Mouse (Mus musculus): ENCODE data around the gene Slc9a7. TPM values are rescaled to one million over a fixed set of nuclear protein-coding genes. Genes with fewer than 3 reads are reported as not detected.

Gene Slc9a7
- 6.1 and 7.6 TPM in 2 replicates for polyA plus RNA-seq (2015; fragmentation: Nextera tagmentation; extraction: Ambion mirVana)

DNA sequence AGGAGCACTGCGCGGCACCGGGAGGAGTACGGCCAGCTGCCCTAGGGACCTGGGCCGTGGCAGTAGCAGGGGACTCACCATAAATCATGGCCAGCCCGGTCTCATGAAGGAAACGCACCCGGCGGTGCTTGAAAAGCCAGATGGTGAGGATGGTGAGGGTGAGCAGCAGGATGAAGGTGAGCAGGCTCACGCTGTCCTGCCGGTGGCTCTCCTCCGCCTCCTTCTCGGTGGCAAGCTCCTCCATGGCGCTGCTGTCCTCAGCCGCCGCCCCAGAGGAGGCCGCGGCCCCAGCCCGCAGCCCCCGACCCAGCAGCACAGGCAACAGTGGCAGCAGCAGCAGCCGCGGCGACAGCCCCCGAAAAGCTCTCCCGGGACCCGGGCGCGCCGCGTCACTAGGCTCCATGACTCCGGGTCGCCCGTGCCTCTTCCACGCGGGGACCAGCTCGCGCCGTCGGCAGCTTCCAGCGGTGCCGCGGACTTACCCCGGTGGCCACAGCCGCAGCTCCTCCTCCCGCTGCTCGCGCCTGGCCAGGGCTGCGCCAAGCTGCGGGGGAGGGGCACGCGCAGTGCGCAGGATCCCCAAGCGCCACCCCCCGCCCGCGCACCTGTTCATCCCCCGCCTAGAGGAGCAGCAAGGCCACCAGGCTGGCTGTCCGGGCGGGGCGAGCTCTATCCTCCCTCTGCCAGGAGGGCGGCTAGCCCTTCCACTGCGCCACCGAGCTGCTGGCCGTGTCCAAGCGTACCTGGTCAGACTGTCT lies at the start of gene Slc9a7:
Gene Slc9a7, minus strand, starts transcription at position 526 of the 758 bp plus-strand sequence.
- H3K9me3 ChIP-seq: no peaks in the 10 kb centered on the region
- H3K4me1 ChIP-seq (replicated peaks): no peaks in the 10 kb centered on the region
- 16% methylated on average over 45 of the region's 65 CpGs for WGBS
- no peaks in the 10 kb centered on the region for H3K27me3 ChIP-seq
- peak; percentile 91 for ATAC-seq (ENCODE audit: low FRiP score)
- H3K4me2 ChIP-seq: peak within 1 kb of the TSS; percentile 58
- no peaks in the 10 kb centered on the region for H3K36me3 ChIP-seq
- H3K9ac ChIP-seq: peak within 1 kb of the TSS; percentile 79
- H3K4me3 ChIP-seq: peak within 1 kb of the TSS; percentile 60
- peak within 1 kb of the TSS; percentile 69 for H3K27ac ChIP-seq

DNA sequence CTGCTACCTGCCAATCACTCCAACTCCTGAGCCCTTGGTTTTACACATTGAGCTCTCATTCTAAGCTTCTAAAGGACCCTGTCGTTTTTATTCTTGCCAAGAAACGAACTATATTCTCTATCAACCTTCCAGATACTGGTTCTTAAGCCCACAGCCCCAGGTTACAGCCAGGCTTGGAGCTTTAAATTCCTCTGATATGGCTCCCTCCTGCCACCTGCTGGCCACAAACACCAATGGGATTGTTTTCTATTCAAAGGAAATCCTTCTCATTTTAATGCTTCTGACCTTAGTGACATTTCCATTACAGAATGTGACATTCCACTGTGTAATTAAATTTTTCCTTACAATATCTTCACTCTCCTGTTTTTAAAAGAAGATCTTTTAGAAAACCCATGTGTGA lies 44.1 kb upstream of the Slc9a7 start:
- no peaks in the 10 kb centered on the region for H3K36me3 ChIP-seq
- no peak overlapping the region for H3K4me3 ChIP-seq
- no peak overlapping the region for H3K4me2 ChIP-seq
- H3K27me3 ChIP-seq: no peaks in the 10 kb centered on the region
- ATAC-seq (ENCODE audit: low FRiP score): no peak
- no peak overlapping the region for H3K27ac ChIP-seq
- no peaks in the 10 kb centered on the region for H3K4me1 ChIP-seq (replicated peaks)
- no peak overlapping the region for H3K9ac ChIP-seq
- WGBS: 19% methylated on average over 2 of the region's 2 CpGs
- no peaks in the 10 kb centered on the region for H3K9me3 ChIP-seq

DNA sequence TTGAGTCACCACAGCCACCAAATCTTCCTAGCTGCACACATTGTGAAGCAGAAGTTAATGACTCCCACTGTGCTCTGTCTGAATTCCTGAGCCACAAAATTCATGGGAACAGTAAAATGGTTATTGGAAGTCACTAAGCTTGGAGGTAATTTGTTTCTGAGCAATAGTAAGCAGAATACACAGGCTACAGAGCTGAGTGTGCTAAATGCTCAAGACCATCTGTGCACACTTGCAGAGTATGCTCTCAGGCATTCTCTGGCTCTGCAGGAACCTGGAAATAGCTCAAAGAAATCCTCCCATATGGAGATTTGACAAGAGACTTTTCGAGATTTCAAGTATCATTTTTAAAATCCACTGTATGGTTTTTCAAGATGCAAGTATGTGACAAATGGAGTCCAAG lies 41.1 kb upstream of the Slc9a7 start:
- no peaks in the 10 kb centered on the region for H3K27me3 ChIP-seq
- no peaks in the 10 kb centered on the region for H3K4me1 ChIP-seq (replicated peaks)
- H3K9ac ChIP-seq: no peak overlapping the region
- WGBS: 81% methylated on average over 1 of the region's 1 CpGs
- no peak overlapping the region for H3K27ac ChIP-seq
- H3K36me3 ChIP-seq: no peaks in the 10 kb centered on the region
- ATAC-seq (ENCODE audit: low FRiP score): no peak
- no peak overlapping the region for H3K4me3 ChIP-seq
- no peak overlapping the region for H3K4me2 ChIP-seq
- no peaks in the 10 kb centered on the region for H3K9me3 ChIP-seq

DNA sequence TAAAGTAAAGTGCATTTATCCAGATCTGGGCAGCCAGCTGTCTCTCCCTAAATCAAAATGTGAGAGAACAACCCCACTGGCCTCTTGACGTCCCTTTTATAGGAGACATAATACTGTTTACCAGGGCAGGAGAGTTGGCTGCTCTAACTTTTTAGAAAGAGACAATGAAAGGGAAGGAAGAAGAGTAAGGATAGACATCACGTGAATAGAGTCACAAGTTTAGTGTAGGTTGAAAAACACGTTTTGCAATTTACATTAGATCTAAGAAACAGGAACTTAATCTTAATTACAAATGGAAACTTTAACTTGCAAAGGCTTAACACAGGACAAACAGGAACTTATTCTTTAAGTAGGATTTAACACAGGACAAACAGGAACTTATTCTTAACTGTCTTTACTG lies 15.6 kb upstream of the Slc9a7 start:
- 36% methylated on average over 3 of the region's 3 CpGs for WGBS

DNA sequence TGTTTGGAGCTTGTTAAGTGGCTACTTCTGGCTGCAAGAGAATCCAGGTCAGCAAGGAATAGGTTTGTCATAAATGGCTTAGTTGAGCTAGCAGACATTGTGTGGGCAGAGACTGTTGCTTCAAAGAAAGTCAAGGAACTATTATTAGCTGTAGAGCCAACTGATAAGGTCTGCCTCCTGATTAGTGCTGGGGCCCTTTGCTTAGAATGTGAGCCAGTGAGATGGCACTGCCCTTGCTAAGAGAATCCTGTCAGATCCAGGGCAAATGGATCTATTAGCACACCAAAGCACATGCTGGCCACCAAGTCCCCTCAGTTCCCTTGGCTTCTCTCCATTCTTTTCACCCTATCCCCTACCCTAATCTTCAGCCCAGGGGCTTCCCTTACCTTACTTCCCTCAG lies 14.3 kb upstream of the Slc9a7 start:
- ATAC-seq (ENCODE audit: low FRiP score): no peak
- Histone ChIP-seq H3K36me3 (no peaks in the 10 kb centered on the region), H3K4me3 (no peak overlapping the region), H3K9ac (no peak overlapping the region), H3K9me3 (no peaks in the 10 kb centered on the region), H3K4me1 (replicated peaks) (no peaks in the 10 kb centered on the region), H3K27me3 (no peaks in the 10 kb centered on the region), H3K27ac (no peak overlapping the region), H3K4me2 (no peak overlapping the region)

More for the DNA sequence above, 15.6 kb upstream of the Slc9a7 start:
- H3K9ac ChIP-seq: no peak overlapping the region
- no peaks in the 10 kb centered on the region for H3K4me1 ChIP-seq (replicated peaks)
- no peak overlapping the region for H3K27ac ChIP-seq
- no peak overlapping the region for H3K4me2 ChIP-seq
- no peak overlapping the region for H3K4me3 ChIP-seq
- no peaks in the 10 kb centered on the region for H3K36me3 ChIP-seq
- H3K9me3 ChIP-seq: no peaks in the 10 kb centered on the region
- H3K27me3 ChIP-seq: no peaks in the 10 kb centered on the region
- ATAC-seq (ENCODE audit: low FRiP score): no peak

DNA sequence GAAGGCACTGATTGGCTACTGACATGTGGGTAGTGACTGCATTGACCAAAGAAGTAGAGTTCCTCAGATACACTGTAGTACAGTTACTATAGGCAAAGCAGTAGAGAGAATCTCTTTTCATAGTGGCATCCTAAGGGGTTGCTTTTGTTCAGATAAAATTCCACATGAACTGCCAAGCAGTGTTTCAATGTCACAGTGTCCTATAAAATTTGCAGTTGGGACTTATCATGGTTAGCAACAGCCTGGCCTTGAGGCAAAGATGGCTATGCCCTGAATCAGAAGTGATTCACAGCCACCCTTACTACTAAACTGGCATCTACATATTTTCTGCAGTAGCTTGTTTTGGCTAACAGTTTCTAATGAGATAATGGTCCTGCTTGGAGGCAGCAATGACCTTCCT lies 11.7 kb upstream of the Slc9a7 start:
- H3K27ac ChIP-seq: no peak overlapping the region
- H3K36me3 ChIP-seq: no peaks in the 10 kb centered on the region
- no peak overlapping the region for H3K9ac ChIP-seq
- no peaks in the 10 kb centered on the region for H3K9me3 ChIP-seq
- no peaks in the 10 kb centered on the region for H3K27me3 ChIP-seq
- H3K4me3 ChIP-seq: no peak overlapping the region
- no peaks in the 10 kb centered on the region for H3K4me1 ChIP-seq (replicated peaks)
- ATAC-seq (ENCODE audit: low FRiP score): no peak
- H3K4me2 ChIP-seq: no peak overlapping the region

DNA sequence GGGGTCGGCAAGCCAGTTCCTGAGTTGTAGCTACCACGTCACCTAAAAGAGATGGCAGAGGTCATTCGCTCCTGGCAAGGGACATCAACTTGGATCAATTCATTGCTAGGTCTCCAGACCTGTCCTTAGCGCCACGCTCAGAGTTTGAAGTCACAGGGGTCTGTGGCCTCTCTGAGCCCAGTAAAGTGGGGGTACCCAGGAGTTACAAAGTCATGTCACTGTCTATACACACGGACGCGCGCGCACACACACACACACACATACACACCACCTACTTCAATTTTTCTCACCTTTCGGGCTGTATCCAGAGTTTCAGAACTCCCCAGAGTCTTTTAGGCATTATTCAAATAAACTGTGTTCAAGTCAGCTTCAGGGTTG lies 422 bp upstream of the Slc9a7 start:
- Histone ChIP-seq H3K4me1 (replicated peaks) (no peaks in the 10 kb centered on the region), H3K9me3 (no peaks in the 10 kb centered on the region), H3K36me3 (no peaks in the 10 kb centered on the region), H3K4me2 (peak overlapping the region; percentile 58), H3K27ac (no peak overlapping the region), H3K9ac (peak overlapping the region; percentile 79), H3K4me3 (peak overlapping the region; percentile 60), H3K27me3 (no peaks in the 10 kb centered on the region)
- 49% methylated on average over 11 of the region's 11 CpGs for WGBS
- peak; percentile 63; the same call in 1 of the 2 replicates for ATAC-seq (ENCODE audit: low FRiP score)

DNA sequence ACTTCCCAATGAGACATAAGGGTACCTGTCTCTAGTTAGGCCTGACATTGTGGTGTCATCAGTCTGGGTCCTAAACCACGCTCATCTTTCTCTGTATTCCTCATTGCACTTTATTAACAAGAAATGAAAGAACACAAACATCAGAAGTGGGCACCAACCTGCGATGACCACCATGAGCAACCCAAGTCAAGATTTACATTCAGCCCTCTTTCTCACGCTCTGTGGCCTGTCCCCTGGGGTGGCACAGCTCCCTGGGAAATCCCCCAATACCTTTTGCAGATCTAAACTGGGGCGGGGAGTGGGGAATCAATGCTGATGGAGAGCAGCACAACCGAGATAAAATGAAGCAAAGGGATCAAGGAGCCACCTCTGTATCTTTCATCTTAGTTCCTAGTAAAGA lies 892 bp downstream of the Slc9a7 start:
- H3K4me3 ChIP-seq: peak overlapping the region; percentile 60
- WGBS: 21% methylated on average over 5 of the region's 5 CpGs
- peak overlapping the region; percentile 79 for H3K9ac ChIP-seq
- 0 out of 2 replicates have a peak, but pooled peaks have one; percentile 18 for ATAC-seq (ENCODE audit: low FRiP score)
- no peaks in the 10 kb centered on the region for H3K9me3 ChIP-seq
- H3K4me2 ChIP-seq: peak overlapping the region; percentile 58
- no peaks in the 10 kb centered on the region for H3K36me3 ChIP-seq
- no peak overlapping the region for H3K27ac ChIP-seq
- no peaks in the 10 kb centered on the region for H3K27me3 ChIP-seq
- H3K4me1 ChIP-seq (replicated peaks): no peaks in the 10 kb centered on the region

DNA sequence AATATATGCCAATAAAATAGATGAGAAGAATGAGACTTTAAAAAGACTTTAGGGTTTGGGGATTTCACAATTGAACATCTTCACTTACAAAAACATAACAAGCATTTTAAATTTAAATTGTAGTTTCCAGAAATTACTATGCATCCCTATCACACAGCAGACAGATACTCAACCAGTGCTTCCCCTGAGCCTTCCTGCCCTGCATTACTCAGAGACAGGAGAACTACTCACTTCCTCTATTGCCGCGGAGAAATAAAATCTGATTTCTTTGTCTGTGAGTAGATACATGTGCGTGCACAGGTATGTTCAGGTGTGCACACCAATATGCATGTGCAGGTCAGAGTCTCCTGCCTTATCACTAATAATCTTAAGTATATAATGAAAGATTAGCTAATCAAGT lies 2.9 kb downstream of the Slc9a7 start:
- Histone ChIP-seq H3K27ac (no peak overlapping the region), H3K9me3 (no peaks in the 10 kb centered on the region), H3K4me2 (peak overlapping the region; percentile 19; the same call in 1 of the 2 replicates), H3K4me3 (peak overlapping the region; percentile 6; the same call in 1 of the 2 replicates), H3K36me3 (no peaks in the 10 kb centered on the region), H3K4me1 (replicated peaks) (no peaks in the 10 kb centered on the region), H3K9ac (peak overlapping the region; percentile 20; the same call in 1 of the 2 replicates), H3K27me3 (no peaks in the 10 kb centered on the region)
- WGBS: 89% methylated on average over 3 of the region's 3 CpGs
- ATAC-seq (ENCODE audit: low FRiP score): no peak

DNA sequence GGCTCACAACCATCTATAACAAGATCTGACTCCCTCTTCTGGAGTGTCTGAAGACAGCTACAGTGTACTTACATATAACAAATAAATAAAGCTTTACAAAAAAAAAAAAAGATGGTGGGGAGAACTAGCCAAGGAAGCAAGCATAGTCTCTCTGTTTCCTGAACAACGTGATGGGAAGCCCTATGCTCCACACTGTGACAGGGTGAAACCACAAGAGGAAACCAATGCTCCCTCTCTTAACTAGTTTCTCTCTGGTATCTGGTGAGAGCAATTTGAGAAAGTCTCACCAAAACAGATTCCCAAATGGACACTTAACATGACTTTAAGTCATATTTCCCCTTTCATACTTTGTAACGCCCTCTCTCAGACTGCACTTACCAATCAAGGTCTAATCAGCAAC lies 5.4 kb downstream of the Slc9a7 start:
- H3K27ac ChIP-seq: no peak overlapping the region
- no peak overlapping the region for H3K4me3 ChIP-seq
- ATAC-seq (ENCODE audit: low FRiP score): no peak
- H3K4me1 ChIP-seq (replicated peaks): no peaks in the 10 kb centered on the region
- no peaks in the 10 kb centered on the region for H3K36me3 ChIP-seq
- no peaks in the 10 kb centered on the region for H3K27me3 ChIP-seq
- WGBS: 77% methylated on average over 2 of the region's 2 CpGs
- H3K9ac ChIP-seq: no peak overlapping the region
- no peaks in the 10 kb centered on the region for H3K9me3 ChIP-seq
- no peak overlapping the region for H3K4me2 ChIP-seq

DNA sequence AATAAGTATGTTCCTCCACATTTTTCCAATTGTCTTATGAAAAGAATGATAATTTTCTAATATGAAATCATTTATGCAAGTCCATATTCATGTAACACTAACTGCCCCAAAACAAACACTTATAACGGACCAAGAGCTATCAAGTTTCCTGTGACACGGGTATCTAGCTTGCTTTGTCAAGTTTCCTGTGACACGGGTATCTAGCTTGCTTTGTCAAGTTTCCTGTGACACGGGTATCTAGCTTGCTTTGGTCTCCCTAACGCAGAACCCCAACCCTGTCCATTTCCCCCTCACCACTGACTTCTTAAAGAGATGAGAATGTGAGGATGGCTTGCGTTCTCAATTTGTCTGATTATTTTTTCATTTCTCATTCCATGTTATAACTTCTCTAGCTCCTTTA lies 12.2 kb downstream of the Slc9a7 start:
- WGBS: 78% methylated on average over 6 of the region's 6 CpGs
- ATAC-seq (ENCODE audit: low FRiP score): no peak
- Histone ChIP-seq H3K9ac (no peak overlapping the region), H3K27ac (no peak overlapping the region), H3K4me3 (no peak overlapping the region), H3K36me3 (no peaks in the 10 kb centered on the region), H3K4me1 (replicated peaks) (no peaks in the 10 kb centered on the region), H3K9me3 (no peaks in the 10 kb centered on the region), H3K27me3 (no peaks in the 10 kb centered on the region), H3K4me2 (no peak overlapping the region)

DNA sequence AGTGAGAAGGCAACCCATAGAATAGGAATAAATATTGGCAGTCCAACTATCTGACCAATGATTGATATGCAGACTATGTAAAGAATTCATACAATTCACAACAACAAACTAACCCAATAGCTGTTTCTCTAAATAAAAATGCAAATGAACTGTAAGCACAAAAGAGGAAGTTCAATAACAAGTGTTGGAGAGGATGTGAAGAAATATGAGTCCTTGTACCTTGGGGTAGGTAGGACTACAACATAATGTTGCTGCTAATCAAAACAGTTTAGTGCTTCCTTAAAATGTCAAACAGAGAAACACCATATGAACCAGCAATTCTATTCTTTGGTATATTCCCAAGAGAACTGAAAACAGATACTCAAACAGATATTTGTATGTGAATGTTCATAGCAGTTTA lies 17.8 kb downstream of the Slc9a7 start:
- no peak overlapping the region for H3K4me2 ChIP-seq
- H3K36me3 ChIP-seq: no peaks in the 10 kb centered on the region
- no peak for ATAC-seq (ENCODE audit: low FRiP score)
- H3K4me3 ChIP-seq: no peak overlapping the region
- no peaks in the 10 kb centered on the region for H3K27me3 ChIP-seq
- H3K27ac ChIP-seq: no peak overlapping the region
- no peaks in the 10 kb centered on the region for H3K4me1 ChIP-seq (replicated peaks)
- no peaks in the 10 kb centered on the region for H3K9me3 ChIP-seq
- no peak overlapping the region for H3K9ac ChIP-seq

DNA sequence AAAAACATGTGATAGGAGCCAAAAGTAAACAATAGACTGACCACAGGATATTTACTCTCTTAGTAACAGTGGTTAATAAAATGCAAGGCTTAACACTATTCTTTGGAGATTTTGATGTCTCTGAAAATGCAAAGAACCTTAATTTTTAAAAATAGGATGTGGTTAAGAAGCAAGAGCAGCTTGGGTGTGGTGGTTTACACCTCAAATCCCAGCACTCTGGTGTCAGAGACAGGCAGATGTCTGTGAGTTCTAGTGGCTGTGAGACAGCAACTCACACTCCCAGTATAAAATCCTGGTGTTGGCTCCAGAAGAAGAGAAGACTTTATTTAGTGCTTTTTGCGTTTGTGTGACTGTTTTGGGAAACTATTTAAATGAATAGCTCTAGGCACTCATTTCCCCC lies 19.6 kb downstream of the Slc9a7 start:
- Histone ChIP-seq H3K4me3 (no peak overlapping the region), H3K9me3 (no peaks in the 10 kb centered on the region), H3K4me2 (no peak overlapping the region), H3K27me3 (no peaks in the 10 kb centered on the region), H3K9ac (no peak overlapping the region), H3K36me3 (no peaks in the 10 kb centered on the region), H3K4me1 (replicated peaks) (no peaks in the 10 kb centered on the region), H3K27ac (no peak overlapping the region)
- no peak for ATAC-seq (ENCODE audit: low FRiP score)
- 65% methylated on average over 1 of the region's 1 CpGs for WGBS

Measured in hindbrain, embryonic 13.5 days (tissue).